Mouse (Mus musculus): ENCODE data around the gene Vps26a.
A peak's percentile ranks its signal among the peaks of the same experiment; 100 is the strongest.

Gene Vps26a

GRCm38 (mm10) chr10:62486618-62487415 is at the start of gene Vps26a:
Vps26a (minus strand) TSS chr10:62486805.
- peak; percentile 100 for DNase-seq

- peak; percentile 65 for DNase-seq
Observed at GRCm38 (mm10) chr10:62534509-62534908, 47.9 kb upstream of the Vps26a start.

- no peak for DNase-seq
Observed at GRCm38 (mm10) chr10:62532832-62533231, 46.2 kb upstream of the Vps26a start.

- DNase-seq, result peak; percentile 93
Observed at GRCm38 (mm10) chr10:62530183-62530582, 43.6 kb upstream of the Vps26a start.

- no peak for DNase-seq
Observed at GRCm38 (mm10) chr10:62527351-62527750, 40.7 kb upstream of the Vps26a start, which contains the start of gene Srgn. Srgn (minus strand) TSS chr10:62527451.

- no peak for DNase-seq
Observed at GRCm38 (mm10) chr10:62522346-62522950, 35.8 kb upstream of the Vps26a start.

GRCm38 (mm10) chr10:62521763-62522162 is 35.2 kb upstream of the Vps26a start:
- DNase-seq, result no peak

GRCm38 (mm10) chr10:62520911-62521310 is 34.3 kb upstream of the Vps26a start:
- DNase-seq, result no peak

- no peak for DNase-seq
Observed at GRCm38 (mm10) chr10:62517511-62517910, 30.9 kb upstream of the Vps26a start.

- DNase-seq, result no peak
Observed at GRCm38 (mm10) chr10:62512855-62513254, 26.2 kb upstream of the Vps26a start.

- no peak for DNase-seq
Observed at GRCm38 (mm10) chr10:62511528-62511927, 24.9 kb upstream of the Vps26a start.

GRCm38 (mm10) chr10:62509032-62509656 is 22.5 kb upstream of the Vps26a start:
- no peak for DNase-seq

- peak; percentile 78 for DNase-seq
Observed at GRCm38 (mm10) chr10:62508459-62508858, 21.9 kb upstream of the Vps26a start.

GRCm38 (mm10) chr10:62507591-62508308 is 21.1 kb upstream of the Vps26a start:
- DNase-seq, result peak; percentile 77

GRCm38 (mm10) chr10:62507071-62507470 is 20.5 kb upstream of the Vps26a start:
- no peak for DNase-seq

- peak; percentile 17 for DNase-seq
Observed at GRCm38 (mm10) chr10:62506019-62506556, 19.5 kb upstream of the Vps26a start.

- no peak for DNase-seq
Observed at GRCm38 (mm10) chr10:62505224-62505983, 18.8 kb upstream of the Vps26a start.

- DNase-seq, result no peak
Observed at GRCm38 (mm10) chr10:62503836-62504628, 17.4 kb upstream of the Vps26a start.

- DNase-seq, result no peak
Observed at GRCm38 (mm10) chr10:62503353-62503752, 16.7 kb upstream of the Vps26a start.

GRCm38 (mm10) chr10:62501951-62502350 is 15.3 kb upstream of the Vps26a start:
- DNase-seq, result no peak

All from lung, postnatal 10 days (tissue).